Mouse (Mus musculus) inflammation-experienced regulatory T-cells, adult 6 months (primary cell): ENCODE measurements around the gene Hist2h2aa1. TPM values are rescaled to one million over a fixed set of nuclear protein-coding genes. Genes with fewer than 3 reads are reported as not detected.

Experiments used
- ATAC-seq: one replicate; pipeline ENCODE4 v1.8.0; 2017
- polyA plus RNA-seq, 3 experiments: library from polyadenylated mRNA; unstranded; fragments of 100-300 nt; shearing (Covaris generic); gene quantifications; one replicate each; pipeline ENCODE4 v1.2.1; 2017

Gene Hist2h2aa1
- polyA plus RNA-seq, 3 experiments from 2014 or later: 9.6 to 22.0 (median 11.1) TPM

DNA sequence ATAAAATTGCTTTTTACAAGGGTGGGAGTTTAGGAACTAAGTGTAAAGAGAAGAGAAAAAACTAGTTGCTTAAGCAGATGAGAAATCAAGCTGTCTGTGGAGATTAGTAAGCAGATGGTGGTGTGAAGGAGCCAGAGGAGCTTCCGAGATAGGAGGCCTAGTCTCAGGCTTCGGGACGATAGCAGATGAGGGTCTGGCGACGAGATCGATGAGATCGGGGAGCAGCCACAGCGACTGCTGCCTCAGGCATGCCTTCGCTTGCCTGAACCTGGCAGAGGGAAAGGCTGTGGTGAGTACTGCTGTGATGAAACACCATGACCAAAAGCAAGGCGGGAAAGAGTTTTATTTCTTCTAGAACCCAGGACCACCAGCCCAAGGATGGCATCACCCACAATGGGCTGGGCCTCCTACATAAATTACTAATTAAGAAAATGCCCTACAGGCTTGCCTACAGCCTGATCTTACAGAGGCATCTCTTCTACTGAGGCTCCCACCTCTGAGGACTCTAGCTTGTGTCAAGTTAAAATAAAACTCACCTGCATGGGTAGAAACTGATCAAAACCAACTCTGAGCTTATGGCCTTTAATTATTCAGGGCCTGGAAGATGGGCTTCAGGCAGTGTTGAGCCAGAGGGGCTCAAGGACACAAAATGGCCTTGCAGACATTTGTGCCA, 9.5 kb downstream of the Hist2h2aa1 start:
- ATAC-seq: no peak

DNA sequence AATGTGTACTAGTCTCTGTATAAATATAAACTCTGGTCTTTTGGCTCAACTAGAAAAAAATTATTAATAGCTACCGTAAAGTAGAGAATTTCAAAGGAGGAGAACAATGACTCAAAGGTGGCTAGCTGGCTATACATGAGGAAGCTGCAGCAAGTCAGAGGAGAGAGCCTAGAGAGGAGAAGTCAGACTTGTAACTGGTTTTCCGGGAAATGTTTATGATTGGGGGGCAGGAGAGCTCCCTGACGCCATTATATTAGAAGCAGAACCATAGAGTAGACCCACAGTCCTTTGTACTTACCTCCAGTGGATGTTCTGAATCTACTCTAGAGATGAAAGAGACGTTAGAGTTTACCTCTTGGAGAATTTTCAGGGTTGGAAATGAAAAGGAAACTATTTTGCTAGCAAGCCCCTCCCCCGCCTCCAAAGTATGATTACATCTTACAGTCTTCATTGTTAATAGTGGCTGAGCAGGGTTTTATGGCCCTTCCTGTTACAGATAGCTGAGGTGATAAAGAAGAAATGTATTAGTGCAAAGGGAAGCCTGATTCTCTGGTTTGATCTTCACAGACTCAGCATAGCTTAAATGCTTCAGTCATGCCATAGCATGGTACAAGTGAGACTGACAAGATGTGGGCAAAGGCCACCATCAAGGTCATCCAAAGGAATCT, 10.8 kb downstream of the Hist2h2aa1 start:
- peak; percentile 28 for ATAC-seq

DNA sequence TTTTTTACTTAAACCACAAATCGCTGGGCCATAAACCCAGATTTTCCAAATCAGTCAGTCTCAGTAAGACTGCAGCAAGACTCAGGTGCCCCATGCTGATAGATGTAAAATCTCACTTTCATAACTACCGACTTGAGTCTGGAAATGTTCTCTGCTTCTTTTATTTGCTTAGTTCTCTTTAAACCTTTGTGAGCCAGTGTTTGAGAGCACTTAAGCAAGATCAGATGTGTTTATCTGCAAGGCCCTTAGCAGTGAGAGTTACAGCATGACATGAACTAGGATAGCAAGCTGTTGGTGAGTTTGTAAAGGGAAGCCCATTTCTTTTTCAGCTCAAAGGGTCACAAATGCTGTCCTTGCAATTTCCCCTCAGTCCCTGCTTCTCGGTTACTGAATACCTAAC, 11.9 kb downstream of the Hist2h2aa1 start:
- ATAC-seq: no peak

DNA sequence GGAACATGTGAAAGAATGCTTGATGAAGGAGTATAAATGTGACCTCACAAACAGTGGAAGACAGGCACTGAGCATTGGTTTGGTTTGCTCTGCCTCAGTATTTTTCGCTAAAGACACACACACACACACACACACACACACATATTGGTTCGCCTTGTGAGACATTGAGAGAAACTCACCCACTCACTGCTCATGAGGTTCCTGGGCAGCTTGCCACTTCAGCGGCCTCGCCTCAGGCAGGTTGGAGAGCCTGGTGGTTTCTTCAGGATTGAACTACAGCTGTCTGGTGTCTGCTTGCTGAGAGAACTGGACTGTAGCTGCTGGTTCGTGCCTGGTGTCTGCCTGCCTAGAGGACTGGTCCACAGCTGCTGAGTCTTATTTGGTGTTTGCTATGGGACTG, 14.9 kb downstream of the Hist2h2aa1 start:
- ATAC-seq: no peak

DNA sequence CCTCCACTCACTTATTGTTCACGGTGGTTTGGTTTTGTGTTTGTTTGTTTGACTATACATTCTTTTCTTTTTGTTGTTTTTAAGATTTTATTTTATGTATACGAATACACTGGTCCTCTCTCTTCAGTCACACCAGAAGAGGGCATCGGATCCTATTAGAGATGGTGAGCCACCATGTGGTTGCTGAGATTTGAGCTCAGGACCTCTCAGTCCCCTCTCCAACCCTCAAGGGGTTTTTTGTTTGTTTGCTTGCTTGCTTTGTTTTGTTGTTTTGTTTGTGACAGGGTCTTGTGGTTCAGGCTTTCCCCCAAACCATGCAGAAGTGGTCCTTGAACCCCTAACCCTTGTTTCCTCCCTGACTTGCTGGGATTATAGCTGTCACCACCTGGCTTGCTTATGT, 16.3 kb downstream of the Hist2h2aa1 start:
- ATAC-seq: no peak

DNA sequence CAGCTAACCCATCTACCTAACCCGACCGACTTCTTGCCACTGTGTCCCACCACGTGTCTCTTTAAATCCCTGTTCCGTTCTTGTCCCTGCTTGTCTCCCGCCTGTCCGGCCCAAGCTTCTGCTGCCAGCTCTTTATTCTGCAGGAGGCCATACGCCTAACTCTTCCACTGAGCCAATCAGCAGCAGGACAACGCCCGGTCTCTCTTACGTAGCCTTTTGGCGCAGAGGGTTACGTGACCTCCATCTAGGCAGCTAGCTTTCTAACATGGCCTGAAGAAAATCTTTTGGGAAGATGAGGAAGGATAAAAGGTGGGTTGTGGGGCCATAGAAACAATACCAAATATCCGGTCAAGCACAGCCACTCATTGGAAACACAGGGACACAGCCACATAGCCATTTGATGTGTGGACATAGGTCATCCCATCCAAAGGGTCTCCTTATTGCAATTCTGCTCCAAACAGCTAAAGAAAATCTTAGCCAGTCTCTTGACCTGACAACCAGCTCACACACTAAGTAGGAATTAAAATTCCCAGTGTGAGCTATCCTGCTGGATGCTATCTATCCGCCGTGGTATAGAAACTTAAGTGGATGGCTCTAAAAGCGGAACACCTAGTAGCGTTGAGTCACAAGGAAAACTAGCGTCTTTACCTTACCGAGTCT, 17.0 kb downstream of the Hist2h2aa1 start:
- peak; percentile 66 for ATAC-seq

DNA sequence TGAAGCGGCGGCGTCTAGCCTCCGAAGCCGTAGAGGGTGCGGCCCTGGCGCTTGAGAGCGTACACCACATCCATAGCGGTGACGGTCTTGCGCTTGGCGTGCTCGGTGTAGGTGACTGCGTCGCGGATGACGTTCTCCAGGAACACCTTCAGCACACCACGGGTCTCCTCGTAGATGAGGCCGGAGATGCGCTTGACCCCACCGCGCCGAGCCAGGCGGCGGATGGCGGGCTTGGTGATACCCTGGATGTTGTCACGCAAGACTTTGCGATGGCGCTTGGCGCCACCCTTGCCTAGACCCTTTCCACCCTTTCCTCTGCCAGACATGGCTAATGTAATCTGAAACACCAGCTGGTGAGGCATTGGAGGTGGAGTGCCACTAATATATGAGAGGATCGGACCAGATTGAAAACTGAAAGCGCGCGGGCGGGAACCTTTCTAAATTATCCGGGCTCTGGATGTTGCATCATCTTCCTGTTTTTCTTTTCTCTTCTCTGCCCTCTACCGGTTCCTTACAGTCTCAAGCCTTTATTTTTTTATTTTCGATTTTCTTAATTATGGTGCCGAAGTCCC, 17.8 kb downstream of the Hist2h2aa1 start, which contains the start of gene Hist2h4:
Hist2h4 (minus strand) TSS at position 333 of the 572 bp plus-strand sequence.
- ATAC-seq: peak; percentile 82

DNA sequence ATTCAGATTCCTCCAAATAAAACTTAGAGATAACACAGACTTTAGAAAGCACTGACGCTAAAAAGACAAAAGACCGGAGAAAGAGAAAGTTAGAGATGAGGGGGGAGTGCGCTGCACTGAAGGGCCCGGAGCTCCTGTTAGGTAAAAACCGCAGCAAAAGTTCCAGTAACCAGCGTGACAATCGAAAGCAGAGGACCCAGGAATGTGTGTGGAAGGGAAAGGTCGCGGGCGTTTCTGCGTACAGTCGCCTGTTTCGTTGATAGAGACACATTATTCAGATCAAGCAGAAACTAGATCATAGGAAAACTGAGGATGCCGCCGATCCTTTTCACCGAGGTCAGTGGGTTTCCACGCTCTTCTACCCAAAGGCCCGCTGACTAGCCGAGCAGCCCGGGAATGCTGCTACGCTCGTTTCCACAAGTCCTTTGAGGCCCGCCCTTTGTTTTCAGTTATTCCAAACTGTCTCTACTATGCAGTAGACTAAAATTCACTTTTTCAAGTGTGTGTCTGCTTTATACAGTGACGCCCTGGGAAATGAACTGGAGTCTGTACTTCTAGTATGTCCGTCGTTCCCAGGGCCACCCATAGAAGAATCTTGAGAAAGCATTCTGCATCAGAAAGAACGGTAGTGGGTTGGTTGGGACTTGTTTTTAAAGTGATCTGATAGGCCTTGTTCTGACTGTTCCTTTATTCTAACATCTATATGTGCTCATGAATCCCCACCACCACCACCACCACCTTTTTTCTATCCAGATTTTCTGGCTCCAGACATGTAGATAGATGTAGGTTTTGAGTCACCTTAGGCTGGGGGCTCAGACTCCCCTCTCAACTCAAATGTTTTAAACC, 18.5 kb downstream of the Hist2h2aa1 start:
- peak; percentile 36 for ATAC-seq

DNA sequence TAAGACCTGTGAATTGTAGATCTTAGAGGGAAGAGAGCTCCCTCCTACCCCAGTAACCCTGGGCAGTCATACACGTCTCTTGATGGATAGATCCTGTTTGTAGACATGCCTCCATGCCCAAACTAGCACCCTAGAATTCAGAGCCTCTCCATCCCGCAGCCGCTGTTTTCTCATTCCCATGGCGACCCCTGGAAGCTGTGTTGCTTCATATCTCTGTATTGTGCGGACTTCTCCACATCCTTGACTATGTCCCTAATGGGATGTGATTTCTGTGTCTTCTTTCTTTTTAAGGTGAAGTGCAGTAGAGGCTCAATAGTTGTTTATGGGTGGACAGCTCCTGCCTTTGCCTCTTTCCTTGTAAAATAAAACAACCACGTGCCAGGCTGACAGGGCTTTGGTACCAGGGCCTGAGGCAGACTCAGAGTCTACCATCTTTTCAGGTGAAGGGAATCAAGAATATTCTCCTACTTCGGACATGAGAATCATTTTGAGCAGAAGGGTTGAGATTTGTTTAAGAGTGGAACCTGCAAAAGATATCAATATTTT, 19.2 kb downstream of the Hist2h2aa1 start:
- no peak for ATAC-seq

DNA sequence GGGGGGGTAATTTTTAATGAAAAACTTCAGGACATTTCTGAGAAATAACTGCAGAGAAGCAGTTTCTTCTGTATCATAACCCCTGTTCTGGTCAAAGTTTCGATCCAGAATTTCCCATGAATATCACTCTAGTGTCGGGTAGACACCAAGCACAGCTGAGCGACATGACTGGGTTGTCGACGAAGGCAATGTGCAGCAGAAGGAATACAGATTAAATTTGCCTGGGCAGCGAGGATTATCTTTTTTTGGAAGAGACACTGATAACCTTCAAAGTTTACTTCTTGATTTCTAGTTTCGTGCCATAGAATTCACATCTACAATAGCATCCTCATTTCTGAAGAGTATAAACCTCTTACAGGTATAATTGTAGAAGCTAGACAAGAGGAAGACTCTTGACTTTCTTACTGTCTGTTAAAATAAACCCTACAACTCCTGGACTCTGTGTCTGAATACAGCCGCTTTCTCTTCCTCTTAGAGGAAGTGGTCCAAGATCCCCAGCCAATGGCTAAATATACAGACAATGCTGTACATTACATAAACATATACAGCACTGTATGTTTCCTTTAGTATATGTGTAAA, 20.9 kb downstream of the Hist2h2aa1 start:
- no peak for ATAC-seq

DNA sequence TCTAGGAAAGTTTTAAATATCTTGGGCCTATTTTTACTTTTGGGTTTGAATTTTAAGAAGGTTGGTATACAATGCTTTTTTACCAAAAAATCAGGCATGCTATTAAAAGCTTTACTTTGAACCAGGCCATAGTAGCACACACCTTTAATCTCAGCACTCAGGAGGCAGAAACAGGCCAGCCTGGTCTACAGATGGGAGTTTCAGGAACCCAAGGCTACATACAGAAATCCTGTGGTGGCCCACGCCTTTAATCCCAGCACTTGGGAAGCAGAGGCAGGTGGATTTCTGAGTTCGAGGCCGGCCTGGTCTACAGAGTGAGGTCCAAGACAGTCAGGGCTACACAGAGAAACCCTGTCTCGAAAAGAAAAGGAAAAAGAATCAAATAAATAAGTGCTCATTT, 22.2 kb downstream of the Hist2h2aa1 start:
- ATAC-seq: no peak

DNA sequence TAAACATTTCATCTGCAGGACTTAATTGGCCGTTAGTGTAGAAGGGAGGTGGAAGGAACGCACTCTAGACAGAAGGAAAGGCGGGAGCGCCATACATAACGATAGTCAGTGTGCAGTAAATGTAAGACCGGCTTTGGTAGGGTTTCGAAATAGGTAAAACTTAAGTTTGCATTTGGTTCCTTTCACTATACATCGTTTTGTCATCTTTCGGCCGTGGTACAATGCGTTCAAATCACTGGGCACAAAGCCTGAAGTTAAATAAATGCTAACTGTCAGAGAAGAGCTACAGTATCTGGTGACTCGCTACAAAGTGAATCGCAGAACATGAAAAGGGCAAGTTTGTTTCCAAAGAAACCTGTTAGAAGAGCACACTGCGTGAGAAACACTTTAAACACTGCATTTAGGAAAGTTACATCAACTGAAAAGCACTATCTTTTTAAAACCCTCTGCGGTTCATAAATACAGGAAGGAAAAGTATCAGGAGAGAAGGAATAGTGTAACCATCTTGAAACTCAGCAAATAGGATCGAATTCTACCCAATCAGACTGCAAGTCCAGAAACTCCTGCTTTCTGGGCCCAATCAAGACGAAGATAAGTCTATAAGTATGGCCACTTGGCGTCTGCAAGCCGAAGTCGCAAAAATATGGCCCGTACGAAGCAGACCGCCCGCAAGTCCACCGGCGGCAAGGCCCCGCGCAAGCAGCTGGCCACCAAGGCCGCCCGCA, 22.9 kb downstream of the Hist2h2aa1 start, which contains the start of gene Hist2h3b:
Hist2h3b (plus strand) TSS at position 604 of the 725 bp plus-strand sequence.
- ATAC-seq: peak; percentile 41

DNA sequence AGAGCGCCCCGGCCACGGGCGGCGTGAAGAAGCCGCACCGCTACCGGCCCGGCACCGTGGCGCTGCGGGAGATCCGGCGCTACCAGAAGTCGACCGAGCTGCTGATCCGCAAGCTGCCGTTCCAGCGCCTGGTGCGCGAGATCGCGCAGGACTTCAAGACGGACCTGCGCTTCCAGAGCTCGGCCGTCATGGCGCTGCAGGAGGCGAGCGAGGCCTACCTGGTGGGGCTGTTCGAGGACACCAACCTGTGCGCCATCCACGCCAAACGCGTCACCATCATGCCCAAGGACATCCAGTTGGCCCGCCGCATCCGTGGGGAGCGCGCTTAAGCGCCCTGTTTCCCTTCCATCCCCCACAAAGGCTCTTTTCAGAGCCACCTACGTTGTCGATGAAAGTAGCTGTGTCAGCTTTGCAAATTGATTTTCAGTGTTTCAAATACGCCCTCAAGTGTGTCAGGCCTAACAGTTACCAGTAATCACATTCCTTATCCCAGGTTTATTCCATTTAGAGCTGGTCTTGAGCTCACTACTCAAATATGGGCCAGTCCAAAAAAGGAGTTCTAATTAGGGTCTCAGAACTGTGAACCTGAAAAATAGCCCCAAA, 23.6 kb downstream of the Hist2h2aa1 start:
- peak; percentile 18 for ATAC-seq

DNA sequence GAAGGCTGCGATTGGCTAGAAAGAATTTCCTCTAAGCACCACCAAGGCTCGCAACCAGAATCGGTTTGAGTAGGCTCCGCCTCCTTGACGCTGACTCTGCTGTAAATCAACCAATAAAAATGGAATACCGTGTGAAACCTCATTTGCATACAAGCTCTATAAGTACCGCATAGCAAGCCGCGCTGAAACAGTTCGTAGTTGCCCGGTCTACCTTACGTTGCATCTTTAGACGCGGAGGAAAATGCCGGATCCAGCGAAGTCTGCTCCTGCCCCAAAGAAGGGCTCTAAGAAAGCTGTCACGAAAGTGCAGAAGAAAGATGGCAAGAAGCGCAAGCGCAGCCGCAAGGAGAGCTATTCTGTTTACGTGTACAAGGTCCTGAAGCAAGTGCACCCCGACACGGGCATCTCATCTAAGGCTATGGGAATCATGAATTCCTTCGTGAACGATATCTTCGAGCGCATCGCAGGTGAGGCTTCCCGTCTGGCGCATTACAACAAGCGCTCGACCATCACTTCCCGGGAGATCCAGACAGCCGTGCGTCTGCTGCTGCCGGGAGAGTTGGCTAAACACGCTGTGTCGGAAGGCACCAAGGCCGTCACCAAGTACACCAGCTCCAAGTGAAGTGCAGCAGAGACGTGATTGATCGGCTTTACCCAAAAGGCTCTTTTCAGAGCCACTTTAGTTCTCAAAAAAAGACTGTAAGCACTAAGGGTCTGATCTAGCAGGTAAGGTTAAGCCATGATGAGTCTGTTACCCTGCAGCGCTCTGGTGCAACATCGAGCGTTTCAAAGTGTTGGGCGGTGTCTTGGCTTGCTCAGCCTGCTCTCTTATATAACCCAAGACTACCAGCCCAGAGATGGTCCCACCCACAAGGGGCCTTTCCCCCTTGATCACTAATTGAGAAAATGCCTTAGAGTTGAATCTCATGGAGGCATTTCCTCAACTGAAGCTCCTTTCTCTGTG, 24.5 kb downstream of the Hist2h2aa1 start, which contains the start of gene Hist2h2bb:
Hist2h2bb (plus strand) TSS at position 242 of the 964 bp plus-strand sequence.
- peak; percentile 87 for ATAC-seq

DNA sequence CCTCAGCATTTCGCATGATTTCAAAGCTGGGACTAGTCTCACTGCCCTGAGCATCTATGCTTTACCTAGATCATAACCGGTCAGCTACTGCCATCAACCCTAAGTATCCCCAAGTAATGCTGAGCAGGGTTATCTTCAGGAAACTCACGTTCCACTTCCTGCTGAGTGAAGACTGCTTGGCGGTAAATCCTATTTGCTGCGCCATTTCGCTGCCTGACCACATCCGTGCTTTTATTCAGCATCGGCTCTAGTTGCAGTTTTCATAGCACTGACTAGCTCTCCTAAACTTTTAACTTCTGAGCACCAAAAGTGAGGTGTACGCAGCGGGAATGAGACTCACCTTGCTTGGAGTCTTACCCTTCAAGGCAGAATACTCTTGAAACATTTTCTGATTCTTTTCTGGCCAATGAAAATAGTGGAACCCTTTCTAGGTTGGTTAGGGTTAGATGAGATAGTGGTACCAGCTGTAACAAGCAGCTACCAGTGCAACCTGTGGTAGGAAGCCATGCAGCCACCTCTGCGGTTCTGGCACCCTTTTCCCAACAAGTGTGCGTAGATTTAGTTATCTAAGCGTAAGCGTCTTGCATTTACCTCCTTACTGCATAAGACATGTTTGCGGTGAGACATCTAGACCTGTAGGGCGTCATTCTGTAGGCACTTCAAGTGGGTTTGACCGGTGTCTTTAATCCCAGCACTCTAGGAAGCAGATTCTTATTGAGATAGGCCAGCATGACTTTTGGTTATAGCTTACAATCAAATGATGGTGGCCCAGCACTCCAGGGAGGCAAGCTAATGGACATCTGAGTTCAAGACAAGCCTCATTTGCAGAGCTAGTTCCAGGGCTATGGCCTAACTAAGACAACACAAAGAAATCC, 28.5 kb downstream of the Hist2h2aa1 start:
- peak; percentile 40 for ATAC-seq

DNA sequence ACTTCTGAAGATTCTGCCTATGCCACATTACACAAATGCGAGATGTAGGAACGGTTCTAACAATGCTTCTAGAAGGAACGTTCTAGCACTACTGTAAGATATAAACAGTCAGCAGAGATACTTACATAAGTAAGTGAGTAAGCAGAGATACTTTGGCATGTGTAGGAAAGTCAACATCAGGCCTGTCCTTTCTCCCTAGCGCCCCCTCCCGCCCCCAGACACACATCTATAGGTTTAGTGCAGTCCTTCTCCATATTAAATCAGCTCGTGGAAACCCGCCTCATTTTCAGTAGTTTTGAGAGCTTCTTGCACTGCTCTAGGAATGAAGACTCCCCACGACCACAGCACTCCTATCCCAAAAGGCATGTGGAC, 32.1 kb downstream of the Hist2h2aa1 start:
- no peak for ATAC-seq

DNA sequence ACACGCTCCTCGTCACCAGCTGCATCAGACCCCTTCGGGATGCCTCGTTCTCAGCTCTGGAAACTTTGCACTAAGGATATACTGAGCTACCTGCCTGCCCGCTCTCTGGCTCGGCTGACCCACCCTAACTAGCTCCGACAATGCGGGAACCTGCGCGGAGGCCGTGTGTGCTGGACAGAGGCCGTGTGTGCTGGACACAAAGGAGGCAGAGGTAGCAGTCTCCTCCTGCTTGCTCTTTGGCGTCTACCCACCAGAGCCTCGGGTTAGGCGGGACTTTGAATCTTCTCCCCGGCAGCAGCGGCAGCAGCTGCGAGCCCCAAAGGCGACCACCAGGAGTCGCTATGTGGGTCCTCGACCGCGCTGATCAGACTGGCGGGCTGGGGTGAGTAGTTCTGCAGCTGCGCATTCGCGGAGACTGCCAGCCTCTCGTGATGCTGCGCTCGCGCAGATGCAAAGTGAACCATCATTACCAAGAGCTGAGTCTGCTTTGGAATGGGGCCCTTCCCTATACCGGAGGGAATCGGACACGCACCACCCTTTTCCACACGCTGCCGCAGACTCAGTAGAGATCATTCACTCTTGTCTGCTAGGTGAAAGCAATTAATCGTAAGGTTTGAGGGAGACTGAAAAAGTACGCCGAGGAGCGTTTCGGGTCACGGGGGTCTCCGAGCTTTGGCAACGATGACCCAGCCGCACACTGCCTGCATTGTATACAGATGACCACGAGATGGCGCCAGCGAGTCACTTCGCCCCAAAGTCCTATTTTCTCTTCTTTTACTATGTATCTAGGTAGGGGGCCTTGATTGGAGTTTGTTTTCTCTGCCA, 32.7 kb downstream of the Hist2h2aa1 start:
- ATAC-seq: peak; percentile 80
